Mouse (Mus musculus) testis, adult 2 months (tissue): ENCODE measurements around the gene 1700042G07Rik.

Source experiments
- CTCF ChIP-seq: fragments of 200-500 bp; IDR thresholded peaks from 2 replicates; pipeline ENCODE4 v1.5.1; 2012; ENCODE audit warnings: low read depth, mild to moderate bottlenecking, inconsistent platforms, low read length, moderate library complexity; ENCODE audit not compliant: control insufficient read depth, insufficient read depth, insufficient replicate concordance
- POLR2A ChIP-seq: fragments of 200-500 bp; IDR thresholded peaks from 2 replicates; pipeline ENCODE4 v1.6.1; 2012; ENCODE audit warnings: low read depth, mild to moderate bottlenecking, inconsistent platforms, low read length, moderate library complexity; ENCODE audit not compliant: control insufficient read depth

GRCm38 (mm10) chr4:116222843-116223119 is 49.6 kb downstream of the 1700042G07Rik start:
- TF ChIP-seq CTCF (no peak), POLR2A (no peak)
